Mouse (Mus musculus) layer of hippocampus, postnatal 14 days (tissue): ENCODE data around the gene Tor1aip1. TPM values are rescaled to one million over a fixed set of nuclear protein-coding genes. Genes with fewer than 3 reads are reported as not detected.
"Not testable (repeated sequence)": the region's sequence is repeated elsewhere in the genome, so short reads cannot be mapped to it uniquely, and the experiment has no call there.

Experiments
- DNase-seq, 2 experiments: peaks; one replicate each; pipeline ENCODE4 v3.0.0; 2021 to 2022; ENCODE audit warnings: low spot score in 2 of 2, mixed read lengths in 1 of 2
- long read RNA-seq, 2 experiments: library from polyadenylated mRNA; stranded (forward); transcript quantifications; one replicate each; pipeline ENCODE4 v2.0.0; 2021
- total RNA-seq, 2 experiments: library from RNA; stranded (reverse); gene quantifications; 2 replicates each; pipeline ENCODE4 v1.2.3; 2021

Gene Tor1aip1
- total RNA-seq, result 10 to 100 TPM; 29.2 TPM
- long read RNA-seq, experiment 1, full-length matches to known transcripts, result 5 of 6 reads
- long read RNA-seq, experiment 1, partial matches to known transcripts, result 0 of 6 reads
- long read RNA-seq, experiment 1, other reads (novel, unspliced or antisense), result 1 of 6 reads
- long read RNA-seq, experiment 2, full-length matches to known transcripts, result 2 of 6 reads
- long read RNA-seq, experiment 2, partial matches to known transcripts, result 0 of 6 reads
- long read RNA-seq, experiment 2, other reads (novel, unspliced or antisense), result 4 of 6 reads

- DNase-seq, result peak; percentile 95 to 98
These were observed at the start of gene Tor1aip1 for GRCm38 (mm10) chr1:156035930-156036737. Tor1aip1 (minus strand) TSS chr1:156036480.

- DNase-seq, result peak; percentile 36 to 65
These were observed 49.5 kb upstream of the Tor1aip1 start for GRCm38 (mm10) chr1:156085770-156086169.

GRCm38 (mm10) chr1:156084603-156085002, 48.3 kb upstream of the Tor1aip1 start:
- DNase-seq, result no peak

GRCm38 (mm10) chr1:156077655-156078054, 41.4 kb upstream of the Tor1aip1 start:
- no peak for DNase-seq

GRCm38 (mm10) chr1:156076474-156076873, 40.2 kb upstream of the Tor1aip1 start:
- no peak for DNase-seq

GRCm38 (mm10) chr1:156074575-156074974, 38.3 kb upstream of the Tor1aip1 start:
- no peak for DNase-seq

GRCm38 (mm10) chr1:156073169-156073821, 37.0 kb upstream of the Tor1aip1 start:
- no peak for DNase-seq

- no peak for DNase-seq
These were observed 33.8 kb upstream of the Tor1aip1 start for GRCm38 (mm10) chr1:156070106-156070505.

GRCm38 (mm10) chr1:156066133-156066532, 29.9 kb upstream of the Tor1aip1 start:
- DNase-seq, result no peak

- no peak for DNase-seq
These were observed 25.9 kb upstream of the Tor1aip1 start for GRCm38 (mm10) chr1:156062193-156062592.

GRCm38 (mm10) chr1:156058207-156058606, 21.9 kb upstream of the Tor1aip1 start:
- DNase-seq, result no peak

- peak in 1 of 2 experiments; percentile 9 for DNase-seq
These were observed 10.4 kb upstream of the Tor1aip1 start for GRCm38 (mm10) chr1:156046688-156047087.

GRCm38 (mm10) chr1:156044211-156044611, 7.9 kb upstream of the Tor1aip1 start:
- no peak for DNase-seq

GRCm38 (mm10) chr1:156043027-156043426, 6.7 kb upstream of the Tor1aip1 start:
- DNase-seq, result peak; percentile 43 to 60

GRCm38 (mm10) chr1:156042481-156042880, 6.2 kb upstream of the Tor1aip1 start:
- no peak for DNase-seq

- DNase-seq, result no peak
These were observed 5.4 kb upstream of the Tor1aip1 start for GRCm38 (mm10) chr1:156041451-156042241.

GRCm38 (mm10) chr1:156040731-156041401, 4.6 kb upstream of the Tor1aip1 start:
- DNase-seq, result peak; percentile 82 to 92

- not testable (repeated sequence) for DNase-seq
These were observed 3.7 kb upstream of the Tor1aip1 start for GRCm38 (mm10) chr1:156039989-156040388.

- DNase-seq, result no peak
These were observed 884 bp upstream of the Tor1aip1 start for GRCm38 (mm10) chr1:156037144-156037583.

- DNase-seq, result no peak
These were observed 881 bp downstream of the Tor1aip1 start, which contains the start of gene Tor1aip2 for GRCm38 (mm10) chr1:156035269-156035929. Tor1aip2 (plus strand) TSS chr1:156035403.
